Mouse (Mus musculus): ENCODE results near the gene Lrriq4. TPM values are rescaled to one million over a fixed set of nuclear protein-coding genes. Genes with fewer than 3 reads are reported as not detected.

The Lrriq4 gene
- total and polyA plus RNA-seq, 2 experiments from 2014 or later, result not detected

GRCm38 (mm10) chr3:30647440-30648090, 3.3 kb downstream of the Lrriq4 start, which contains the start of gene Lrrc34:
Lrrc34 (minus strand) TSS chr3:30647869.
- Histone ChIP-seq H3K9me3 (replicated peaks; ENCODE audit: control insufficient read depth, low read length) (no peaks in the 10 kb centered on the region), H3K9ac (replicated peaks; ENCODE audit: low read depth, low read length) (0 out of 2 replicates have a peak within 1 kb of the TSS, but pooled peaks have one; percentile 25), H3K4me1 (ENCODE audit: control insufficient read depth, insufficient read depth) (peaks cover 15% of the 10 kb centered on the region), H3K4me2 (ENCODE audit: low read depth, low read length) (peak within 1 kb of the TSS; percentile 65), H3K27me3 (ENCODE audit: control insufficient read depth, insufficient read depth, low read length) (peaks cover 33% of the 10 kb centered on the region), H3K36me3 (replicated peaks; ENCODE audit: control insufficient read depth, insufficient read depth, low read length) (no peaks in the 10 kb centered on the region), H3K4me3 (ENCODE audit: low read depth, low read length) (peak within 1 kb of the TSS; percentile 30), H3K27ac (ENCODE audit: low read depth) (no peak within 1 kb of the TSS)
- 4% methylated on average over 25 of the region's 25 CpGs for WGBS
- peak; percentile 82 for ATAC-seq (ENCODE audit: insufficient read depth, low read depth)
- DNase-seq (ENCODE audit: low spot score), result peak; percentile 46
- TF ChIP-seq CTCF (IDR thresholded peaks at IDR 0.05; ENCODE audit: low read depth), result no peak
- no peak for TF ChIP-seq EP300 (IDR thresholded peaks at IDR 0.05; ENCODE audit: low read depth)

- H3K9ac ChIP-seq (replicated peaks; ENCODE audit: low read depth, low read length), result no peak overlapping the region
- no peaks in the 10 kb centered on the region for H3K36me3 ChIP-seq (replicated peaks; ENCODE audit: control insufficient read depth, insufficient read depth, low read length)
- 90% methylated on average over 2 of the region's 2 CpGs for WGBS
- DNase-seq (ENCODE audit: low spot score) (no peak), ATAC-seq (ENCODE audit: insufficient read depth, low read depth) (no peak)
- no peaks in the 10 kb centered on the region for H3K9me3 ChIP-seq (replicated peaks; ENCODE audit: control insufficient read depth, low read length)
- H3K27me3 ChIP-seq (ENCODE audit: control insufficient read depth, insufficient read depth, low read length), result peaks cover 33% of the 10 kb centered on the region
- H3K4me3 ChIP-seq (ENCODE audit: low read depth, low read length), result no peak overlapping the region
- TF ChIP-seq EP300 (IDR thresholded peaks at IDR 0.05; ENCODE audit: low read depth) (no peak), CTCF (IDR thresholded peaks at IDR 0.05; ENCODE audit: low read depth) (no peak)
- H3K27ac ChIP-seq (ENCODE audit: low read depth), result no peak overlapping the region
- H3K4me1 ChIP-seq (ENCODE audit: control insufficient read depth, insufficient read depth), result peaks cover 15% of the 10 kb centered on the region
- H3K4me2 ChIP-seq (ENCODE audit: low read depth, low read length), result no peak overlapping the region
These were observed 4.2 kb downstream of the Lrriq4 start for GRCm38 (mm10) chr3:30648466-30648865.

- H3K27me3 ChIP-seq (ENCODE audit: control insufficient read depth, insufficient read depth, low read length), result peaks cover 33% of the 10 kb centered on the region
- no peaks in the 10 kb centered on the region for H3K9me3 ChIP-seq (replicated peaks; ENCODE audit: control insufficient read depth, low read length)
- WGBS, result under 1% methylated on average over 41 of the region's 41 CpGs
- no peak for TF ChIP-seq EP300 (IDR thresholded peaks at IDR 0.05; ENCODE audit: low read depth)
- peak; percentile 25 for TF ChIP-seq CTCF (IDR thresholded peaks at IDR 0.05; ENCODE audit: low read depth)
- no peak overlapping the region for H3K9ac ChIP-seq (replicated peaks; ENCODE audit: low read depth, low read length)
- H3K4me3 ChIP-seq (ENCODE audit: low read depth, low read length), result peak overlapping the region; percentile 44
- no peak overlapping the region for H3K27ac ChIP-seq (ENCODE audit: low read depth)
- no peaks in the 10 kb centered on the region for H3K36me3 ChIP-seq (replicated peaks; ENCODE audit: control insufficient read depth, insufficient read depth, low read length)
- no peak for DNase-seq (ENCODE audit: low spot score)
- no peak for ATAC-seq (ENCODE audit: insufficient read depth, low read depth)
- peaks cover 15% of the 10 kb centered on the region for H3K4me1 ChIP-seq (ENCODE audit: control insufficient read depth, insufficient read depth)
- peak overlapping the region; percentile 63 for H3K4me2 ChIP-seq (ENCODE audit: low read depth, low read length)
These were observed 5.9 kb downstream of the Lrriq4 start for GRCm38 (mm10) chr3:30650062-30650841.

DNA sequence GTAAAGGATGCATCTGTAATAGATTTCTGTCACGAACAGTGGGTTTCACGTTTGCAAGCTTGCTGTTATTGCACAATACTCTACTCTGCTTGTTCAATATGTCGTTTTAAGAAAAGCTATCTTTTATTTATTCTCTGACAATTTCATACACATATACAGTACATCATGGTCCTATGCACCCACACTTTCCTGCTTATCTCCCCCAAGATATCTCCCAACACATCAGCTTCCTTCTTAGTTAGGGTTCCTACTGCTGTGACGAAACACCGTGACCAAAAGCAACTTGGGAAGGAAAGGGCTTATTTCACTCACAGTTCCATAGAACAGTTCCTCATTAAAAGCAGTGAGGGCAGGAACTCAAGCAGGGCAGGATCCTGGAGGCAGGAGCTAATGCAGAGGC, 11.6 kb downstream of the Lrriq4 start:
- Histone ChIP-seq H3K4me2 (ENCODE audit: low read depth, low read length) (no peak overlapping the region), H3K9me3 (replicated peaks; ENCODE audit: control insufficient read depth, low read length) (no peaks in the 10 kb centered on the region), H3K36me3 (replicated peaks; ENCODE audit: control insufficient read depth, insufficient read depth, low read length) (no peaks in the 10 kb centered on the region), H3K9ac (replicated peaks; ENCODE audit: low read depth, low read length) (no peak overlapping the region), H3K4me1 (ENCODE audit: control insufficient read depth, insufficient read depth) (no peaks in the 10 kb centered on the region), H3K27ac (ENCODE audit: low read depth) (no peak overlapping the region), H3K27me3 (ENCODE audit: control insufficient read depth, insufficient read depth, low read length) (peaks cover 4% of the 10 kb centered on the region; the same call in 1 of the 2 replicates), H3K4me3 (ENCODE audit: low read depth, low read length) (no peak overlapping the region)
- ATAC-seq (ENCODE audit: insufficient read depth, low read depth), result no peak
- 75% methylated on average over 5 of the region's 5 CpGs for WGBS
- no peak for DNase-seq (ENCODE audit: low spot score)
- TF ChIP-seq EP300 (IDR thresholded peaks at IDR 0.05; ENCODE audit: low read depth) (no peak), CTCF (IDR thresholded peaks at IDR 0.05; ENCODE audit: low read depth) (no peak)

DNA sequence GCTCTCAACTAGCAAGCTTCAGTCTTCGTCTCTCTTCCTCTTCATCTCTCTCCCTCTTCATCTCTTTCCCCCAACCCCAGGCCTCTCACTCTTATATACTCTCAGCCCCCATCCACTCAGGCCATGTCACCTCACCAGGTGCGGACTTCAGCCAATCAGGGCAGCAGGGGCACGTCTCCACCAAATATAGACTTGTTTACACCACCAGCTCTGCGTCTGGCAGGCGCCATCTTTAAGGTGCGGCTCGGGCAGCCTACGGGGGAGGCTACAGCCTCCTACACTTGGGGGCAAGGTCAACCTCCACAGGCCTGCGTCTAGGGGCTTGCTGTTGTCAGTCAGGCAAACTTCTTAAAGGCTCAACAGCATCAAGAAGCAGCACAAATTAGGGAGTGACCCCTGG, 14.2 kb downstream of the Lrriq4 start:
- Histone ChIP-seq H3K27me3 (ENCODE audit: control insufficient read depth, insufficient read depth, low read length) (no peaks in the 10 kb centered on the region), H3K4me2 (ENCODE audit: low read depth, low read length) (no peak overlapping the region), H3K36me3 (replicated peaks; ENCODE audit: control insufficient read depth, insufficient read depth, low read length) (no peaks in the 10 kb centered on the region), H3K9ac (replicated peaks; ENCODE audit: low read depth, low read length) (no peak overlapping the region), H3K9me3 (replicated peaks; ENCODE audit: control insufficient read depth, low read length) (no peaks in the 10 kb centered on the region), H3K4me3 (ENCODE audit: low read depth, low read length) (no peak overlapping the region), H3K4me1 (ENCODE audit: control insufficient read depth, insufficient read depth) (no peaks in the 10 kb centered on the region), H3K27ac (ENCODE audit: low read depth) (no peak overlapping the region)
- no peak for TF ChIP-seq EP300 (IDR thresholded peaks at IDR 0.05; ENCODE audit: low read depth)
- no peak for TF ChIP-seq CTCF (IDR thresholded peaks at IDR 0.05; ENCODE audit: low read depth)
- ATAC-seq (ENCODE audit: insufficient read depth, low read depth) (no peak), DNase-seq (ENCODE audit: low spot score) (no peak)
- WGBS, result 77% methylated on average over 9 of the region's 9 CpGs

Measured in heart, postnatal 0 days (tissue).